Comparison of ENCODE assay signal across 10 mouse cellular contexts in genomic region chr10:86702312-86702920, GRCm38 (mm10). TPM values are rescaled to one million over a fixed set of nuclear protein-coding genes. Genes with fewer than 3 reads are reported as not detected.
A peak's percentile ranks its signal among the peaks of the same experiment; 100 is the strongest.
DNase-seq lines count a peak whose midpoint lies in the region; ATAC-seq lines count a peak whose summit lies in the region.
"Had no signal": no experiment of that assay in that cellular context is flagged by ENCODE, and none has a peak within 500 bp of the region (broad histone marks: within the 10 kb centered on the region; RNA-seq: fewer than 3 reads in every experiment).

No protein-coding gene starts in this region.

- WGBS in heart, embryonic 10.5 days: 48% methylated on average over 4 of the region's 4 CpGs
- WGBS in midbrain, embryonic 10.5 days: 66% methylated on average over 4 of the region's 4 CpGs
- 60% methylated on average over 4 of the region's 4 CpGs for WGBS in midbrain, embryonic 14.5 days
- 34% methylated on average over 4 of the region's 4 CpGs for WGBS in heart, embryonic 16.5 days

- no peak overlapping the region; the same call in 1 of the 2 replicates for H3K9ac ChIP-seq in midbrain, embryonic 14.5 days (replicated peaks; ENCODE audit: low read length)
- peak overlapping the region; percentile 97 for H3K9ac ChIP-seq in heart, embryonic 16.5 days (ENCODE audit: low read length)

- no peak overlapping the region; the same call in 1 of the 2 replicates for H3K4me2 ChIP-seq in midbrain, embryonic 14.5 days (ENCODE audit: low read length)
- peak overlapping the region; percentile 86 for H3K4me2 ChIP-seq in heart, embryonic 16.5 days (ENCODE audit: low read depth, low read length)

- no peak overlapping the region for H3K27ac ChIP-seq in heart, embryonic 10.5 days
- H3K27ac ChIP-seq in midbrain, embryonic 10.5 days (replicated peaks): no peak overlapping the region
- H3K27ac ChIP-seq in midbrain, embryonic 14.5 days (replicated peaks; ENCODE audit: low read depth, low read length): no peak overlapping the region
- peak overlapping the region; percentile 29 for H3K27ac ChIP-seq in heart, embryonic 16.5 days (ENCODE audit: low read length)
- H3K27ac ChIP-seq: layer of hippocampus, adult 2 months had no signal

- no peaks in the 10 kb centered on the region for H3K9me3 ChIP-seq in heart, embryonic 10.5 days
- no peaks in the 10 kb centered on the region for H3K9me3 ChIP-seq in midbrain, embryonic 10.5 days (replicated peaks)
- no peaks in the 10 kb centered on the region for H3K9me3 ChIP-seq in midbrain, embryonic 14.5 days (ENCODE audit: control insufficient read depth, low read length)
- H3K9me3 ChIP-seq in heart, embryonic 16.5 days (replicated peaks; ENCODE audit: control insufficient read depth, low read length): no peaks in the 10 kb centered on the region

- peak overlapping the region; percentile 94; the same call in 1 of the 2 replicates for H3K4me3 ChIP-seq in heart, embryonic 10.5 days
- H3K4me3 ChIP-seq in midbrain, embryonic 10.5 days: peak overlapping the region; percentile 92
- H3K4me3 ChIP-seq in midbrain, embryonic 14.5 days (replicated peaks; ENCODE audit: low read depth, low read length): no peak overlapping the region
- H3K4me3 ChIP-seq in heart, embryonic 16.5 days (ENCODE audit: low read length): peak overlapping the region; percentile 99

- no peaks in the 10 kb centered on the region for H3K27me3 ChIP-seq in heart, embryonic 10.5 days (ENCODE audit: insufficient read depth, poor library complexity, severe bottlenecking)
- H3K27me3 ChIP-seq in midbrain, embryonic 10.5 days (ENCODE audit: low read depth, poor library complexity, severe bottlenecking): no peaks in the 10 kb centered on the region
- no peaks in the 10 kb centered on the region for H3K27me3 ChIP-seq in midbrain, embryonic 14.5 days (ENCODE audit: control insufficient read depth, insufficient read depth, low read length)
- no peaks in the 10 kb centered on the region for H3K27me3 ChIP-seq in heart, embryonic 16.5 days (ENCODE audit: control insufficient read depth, insufficient read depth, low read length)

- H3K36me3 ChIP-seq in heart, embryonic 10.5 days: peaks cover 66% of the 10 kb centered on the region
- H3K36me3 ChIP-seq in midbrain, embryonic 10.5 days: peaks cover 69% of the 10 kb centered on the region
- peaks cover 61% of the 10 kb centered on the region for H3K36me3 ChIP-seq in midbrain, embryonic 14.5 days (ENCODE audit: control insufficient read depth, insufficient read depth, low read length)
- H3K36me3 ChIP-seq in heart, embryonic 16.5 days (ENCODE audit: control insufficient read depth, insufficient read depth): peaks cover 54% of the 10 kb centered on the region

- no peak for ATAC-seq in midbrain, embryonic 14.5 days (ENCODE audit: low FRiP score, low TSS enrichment)
- ATAC-seq in heart, embryonic 16.5 days (replicated peaks; ENCODE audit: extremely low read depth, insufficient read depth, low FRiP score): no peak

- intact Hi-C loops in heart, postnatal 36 days (cut with DNase I): loop anchor here (10.0 kb wide), 2 partner anchors 678 to 748 kb away; partner anchors contain the start of genes Fbxo7 and Rtcb

- peaks cover 38% of the 10 kb centered on the region for H3K4me1 ChIP-seq in heart, embryonic 10.5 days
- H3K4me1 ChIP-seq in midbrain, embryonic 10.5 days: peaks cover 63% of the 10 kb centered on the region
- peaks cover 41% of the 10 kb centered on the region for H3K4me1 ChIP-seq in midbrain, embryonic 14.5 days (ENCODE audit: control insufficient read depth, insufficient read depth, low read length)
- peaks cover 48% of the 10 kb centered on the region for H3K4me1 ChIP-seq in heart, embryonic 16.5 days (ENCODE audit: control insufficient read depth, insufficient read depth, low read length)

- DNase-seq in heart, embryonic 10.5 days (ENCODE audit: low spot score): no peak
- no peak for DNase-seq in heart, postnatal 36 days
- DNase-seq in midbrain, embryonic 10.5 days (ENCODE audit: low spot score): no peak
- no peak for DNase-seq in midbrain, embryonic 14.5 days
- DNase-seq in retina, embryonic 14.5 days (ENCODE audit: low spot score): peak; percentile 59
- no peak for DNase-seq in thymus, postnatal 14 days
- DNase-seq in layer of hippocampus, adult 9-11 months: no peak
- DNase-seq: adrenal gland, postnatal 36 days had no signal

RNA-seq across cellular contexts. Expression of gene Hsp90b1, which starts 2.9 kb away (rescaled TPM):
- polyA plus RNA-seq in heart, embryonic 10.5 days (2016; fragmentation: Nextera tagmentation; extraction: Ambion mirVana): 624 and 799 TPM in 2 replicates
- 100 to 1,000 TPM; 360 to 389 TPM for total RNA-seq in heart, postnatal 36 days (2021)
- 515 and 591 TPM in 2 replicates for polyA plus RNA-seq in midbrain, embryonic 10.5 days (2016; fragmentation: Nextera tagmentation; extraction: Ambion mirVana)
- polyA plus RNA-seq in midbrain, embryonic 14.5 days (2014; fragmentation: Nextera tagmentation; extraction: Ambion mirVana): 176 and 242 TPM in 2 replicates
- 415 and 417 TPM in 2 replicates for polyA plus RNA-seq in heart, embryonic 16.5 days (2015; fragmentation: Nextera tagmentation; extraction: Ambion mirVana)

RNA-seq across cellular contexts. Expression of gene Ttc41, which starts 3.2 kb away (rescaled TPM):
- 2.2 and 2.7 TPM in 2 replicates for polyA plus RNA-seq in heart, embryonic 10.5 days (2016; fragmentation: Nextera tagmentation; extraction: Ambion mirVana)
- total RNA-seq in heart, postnatal 36 days (2021): 1 to 10 TPM; 1.4 to 2.2 TPM
- polyA plus RNA-seq in midbrain, embryonic 10.5 days (2016; fragmentation: Nextera tagmentation; extraction: Ambion mirVana): 3.3 and 4.0 TPM in 2 replicates
- 0.61 and 2.5 TPM in 2 replicates for polyA plus RNA-seq in midbrain, embryonic 14.5 days (2014; fragmentation: Nextera tagmentation; extraction: Ambion mirVana)
- polyA plus RNA-seq in heart, embryonic 16.5 days (2015; fragmentation: Nextera tagmentation; extraction: Ambion mirVana): 1.7 and 1.9 TPM in 2 replicates
